Mouse (Mus musculus) CH12.LX (cell line): ENCODE data around the gene Cdnf. TPM values are rescaled to one million over a fixed set of nuclear protein-coding genes. Genes with fewer than 3 reads are reported as not detected.

Experiments used
- DNase-seq: peaks from one replicate; pipeline ENCODE4 v3.0.0-alpha.2; 2013; ENCODE audit errors: extremely low read depth
- H3K27ac ChIP-seq: 2 replicates; pipeline ENCODE4 v1.5.1; 2012; ENCODE audit warnings: low read depth, mild to moderate bottlenecking, control low read depth, moderate library complexity; ENCODE audit not compliant: insufficient read depth
- H3K27me3 ChIP-seq: replicated peaks from 2 replicates; pipeline ENCODE3; 2012; ENCODE audit warnings: inconsistent platforms
- H3K36me3 ChIP-seq, 2 experiments: replicated peaks in 1 of 2; 2 replicates each; pipeline versions ENCODE3 to v1.6.1; 2012; ENCODE audit warnings: inconsistent platforms in 1 of 2, low read length in 1 of 2, mild to moderate bottlenecking in 1 of 2, mixed read lengths in 1 of 2, moderate library complexity in 1 of 2; ENCODE audit not compliant: control insufficient read depth in 1 of 2, insufficient read depth in 1 of 2
- H3K4me1 ChIP-seq, 2 experiments: 2 replicates each; pipeline ENCODE4 v1.6.1; 2012; ENCODE audit warnings: inconsistent platforms in 1 of 2, moderate library complexity in 1 of 2; ENCODE audit not compliant: insufficient read depth in 2 of 2, control insufficient read depth in 1 of 2
- H3K4me2 ChIP-seq: 2 replicates; pipeline ENCODE4 v1.6.1; 2012; ENCODE audit warnings: low read depth, mild to moderate bottlenecking, control low read depth; ENCODE audit not compliant: poor library complexity, insufficient read depth, severe bottlenecking
- H3K4me3 ChIP-seq, 3 experiments: fragments of 150-350 bp in 1 of 3; sonication (generic) in 1 of 3; replicated peaks in 1 of 3; 2 replicates each; pipeline versions ENCODE3 to v1.5.1; 2011 to 2012; ENCODE audit warnings: low read depth in 2 of 3, low read length in 2 of 3, mild to moderate bottlenecking in 2 of 3, moderate library complexity in 2 of 3, control low read depth in 1 of 3, improper control_type of control experiment in 1 of 3, inconsistent platforms in 1 of 3, mixed read lengths in 1 of 3; ENCODE audit not compliant: poor library complexity in 1 of 3
- H3K79me2 ChIP-seq: replicated peaks from 2 replicates; pipeline ENCODE4 v1.6.1; 2012; ENCODE audit warnings: mild to moderate bottlenecking, moderate library complexity; ENCODE audit not compliant: control insufficient read depth, poor library complexity, insufficient read depth, severe bottlenecking; ENCODE audit errors: extremely low read depth
- H3K9ac ChIP-seq: 2 replicates; pipeline ENCODE4 v1.6.1; 2012; ENCODE audit warnings: low read depth, mild to moderate bottlenecking, control low read depth, moderate library complexity; ENCODE audit not compliant: insufficient read depth
- H3K9me3 ChIP-seq: replicated peaks from 2 replicates; pipeline ENCODE3; 2012; ENCODE audit warnings: low read length, inconsistent platforms, mixed read lengths
- BHLHE40 ChIP-seq: IDR thresholded peaks from 2 replicates; pipeline ENCODE4 v1.6.1; 2011; ENCODE audit warnings: mild to moderate bottlenecking, low read depth, low read length, improper control_type of control experiment
- CTCF ChIP-seq, 2 experiments: IDR thresholded peaks in 1 of 2; conservative IDR thresholded peaks in 1 of 2; 2 replicates each; pipeline ENCODE4 v1.5.1; 2011 to 2012; ENCODE audit warnings: low read depth in 2 of 2, low read length in 2 of 2, improper control_type of control experiment in 1 of 2, inconsistent platforms in 1 of 2, mild to moderate bottlenecking in 1 of 2, moderate library complexity in 1 of 2
- ELF1 ChIP-seq: IDR thresholded peaks from 2 replicates; pipeline ENCODE4 v1.6.1; 2014; ENCODE audit warnings: low read depth, mild to moderate bottlenecking, inconsistent platforms, low read length, improper control_type of control experiment
- EP300 ChIP-seq: IDR thresholded peaks from 2 replicates; pipeline ENCODE4 v1.6.1; 2011; ENCODE audit warnings: low read length, improper control_type of control experiment
- ETS1 ChIP-seq: conservative IDR thresholded peaks from 2 replicates; pipeline ENCODE4 v1.6.1; 2012; ENCODE audit warnings: low read depth, mild to moderate bottlenecking, inconsistent platforms, low read length, improper control_type of control experiment, moderate library complexity
- GABPA ChIP-seq: IDR thresholded peaks from 2 replicates; pipeline ENCODE4 v1.6.1; 2012; ENCODE audit warnings: low read depth, low read length, improper control_type of control experiment, inconsistent platforms; ENCODE audit not compliant: insufficient replicate concordance
- HCFC1 ChIP-seq: IDR thresholded peaks from 2 replicates; pipeline ENCODE4 v1.6.1; 2012; ENCODE audit warnings: low read depth, mild to moderate bottlenecking, inconsistent platforms, low read length, improper control_type of control experiment
- IRF4 ChIP-seq: IDR thresholded peaks from 2 replicates; pipeline ENCODE4 v1.6.1; 2014; ENCODE audit warnings: low read depth, mild to moderate bottlenecking, inconsistent platforms, low read length, improper control_type of control experiment
- KAT2A ChIP-seq: IDR thresholded peaks from 2 replicates; pipeline ENCODE4 v1.6.1; 2012; ENCODE audit warnings: low read length, improper control_type of control experiment, inconsistent platforms; ENCODE audit not compliant: insufficient replicate concordance
- MAX ChIP-seq: IDR thresholded peaks from 2 replicates; pipeline ENCODE4 v1.6.1; 2011; ENCODE audit warnings: low read length, improper control_type of control experiment
- MAZ ChIP-seq: IDR thresholded peaks from 2 replicates; pipeline ENCODE4 v1.6.1; 2012; ENCODE audit warnings: low read depth, mild to moderate bottlenecking, inconsistent platforms, low read length, improper control_type of control experiment, moderate library complexity
- MEF2A ChIP-seq: IDR thresholded peaks from 2 replicates; pipeline ENCODE4 v1.6.1; 2014; ENCODE audit warnings: low read depth, mild to moderate bottlenecking, inconsistent platforms, low read length, improper control_type of control experiment, borderline replicate concordance
- MXI1 ChIP-seq: IDR thresholded peaks from 2 replicates; pipeline ENCODE4 v1.6.1; 2011; ENCODE audit warnings: mild to moderate bottlenecking, low read depth, low read length, improper control_type of control experiment
- MYC ChIP-seq: IDR thresholded peaks from 2 replicates; pipeline ENCODE4 v1.6.1; 2011; ENCODE audit warnings: low read depth, mild to moderate bottlenecking, improper control_type of control experiment, low read length
- NELFE ChIP-seq: IDR thresholded peaks from 2 replicates; pipeline ENCODE4 v1.6.1; 2011; ENCODE audit warnings: low read depth, low read length, improper control_type of control experiment
- NRF1 ChIP-seq: IDR thresholded peaks from 2 replicates; pipeline ENCODE4 v1.6.1; 2014; ENCODE audit warnings: low read depth, mild to moderate bottlenecking, inconsistent platforms, low read length, improper control_type of control experiment, moderate library complexity
- POLR2A ChIP-seq: IDR thresholded peaks from 2 replicates; pipeline ENCODE4 v1.6.1; 2011; ENCODE audit warnings: low read depth, mild to moderate bottlenecking, improper control_type of control experiment, low read length
- POLR2AphosphoS2 ChIP-seq: IDR thresholded peaks from 2 replicates; pipeline ENCODE4 v1.6.1; 2011; ENCODE audit warnings: low read depth, low read length, improper control_type of control experiment
- SIN3A ChIP-seq: IDR thresholded peaks from 2 replicates; pipeline ENCODE4 v1.6.1; 2012; ENCODE audit warnings: low read length, improper control_type of control experiment, inconsistent platforms
- SMC3 ChIP-seq: IDR thresholded peaks from 2 replicates; pipeline ENCODE4 v1.6.1; 2011; ENCODE audit warnings: low read depth, low read length, improper control_type of control experiment
- TBP ChIP-seq: conservative IDR thresholded peaks from 2 replicates; pipeline ENCODE4 v1.6.1; 2011; ENCODE audit warnings: low read depth, low read length, improper control_type of control experiment
- TCF12 ChIP-seq: IDR thresholded peaks from 2 replicates; pipeline ENCODE4 v1.6.1; 2014; ENCODE audit warnings: low read depth, mild to moderate bottlenecking, inconsistent platforms, low read length, improper control_type of control experiment
- ZMIZ1 ChIP-seq: IDR thresholded peaks from 2 replicates; pipeline ENCODE4 v1.6.1; 2012; ENCODE audit warnings: low read depth, mild to moderate bottlenecking, inconsistent platforms, low read length, improper control_type of control experiment
- dilution Hi-C: fragments of 300-500 bp; cut with MboI; formaldehyde crosslinking; loops from 2 replicates; pipeline ENCODE4 v1.14.3; 2020; ENCODE audit warnings: low sequenced_read_pairs; ENCODE audit not compliant: extremely low pct_unique_long_range_greater_than_20kb, extremely low pct_ligation_motif_present
- in situ Hi-C: fragments of 300-500 bp; cut with MboI; formaldehyde crosslinking; loops from 3 replicates; pipeline ENCODE4 v1.14.3; 2019; ENCODE audit warnings: low sequenced_read_pairs, low pct_ligation_motif_present, low pct_unique_long_range_greater_than_20kb, mixed read lengths
- polyA plus RNA-seq: library from polyadenylated mRNA; unstranded; fragments of >175 nt; gene quantifications from 2 replicates; pipeline ENCODE4 v1.2.1, GENCODE M21; 2012; ENCODE audit warnings: low read depth; ENCODE audit not compliant: insufficient read length
- total RNA-seq, 2 experiments: library from RNA; depleted of rRNA; stranded (reverse); fragments of 300-350 nt in 1 of 2; fragments of >200 nt in 1 of 2; gene quantifications; 2 replicates each; pipeline ENCODE4 v1.2.3; 2012 to 2014

Gene Cdnf
- total and polyA plus RNA-seq, 3 experiments, result 0.63 to 1.2 (median 0.90) TPM

DNA sequence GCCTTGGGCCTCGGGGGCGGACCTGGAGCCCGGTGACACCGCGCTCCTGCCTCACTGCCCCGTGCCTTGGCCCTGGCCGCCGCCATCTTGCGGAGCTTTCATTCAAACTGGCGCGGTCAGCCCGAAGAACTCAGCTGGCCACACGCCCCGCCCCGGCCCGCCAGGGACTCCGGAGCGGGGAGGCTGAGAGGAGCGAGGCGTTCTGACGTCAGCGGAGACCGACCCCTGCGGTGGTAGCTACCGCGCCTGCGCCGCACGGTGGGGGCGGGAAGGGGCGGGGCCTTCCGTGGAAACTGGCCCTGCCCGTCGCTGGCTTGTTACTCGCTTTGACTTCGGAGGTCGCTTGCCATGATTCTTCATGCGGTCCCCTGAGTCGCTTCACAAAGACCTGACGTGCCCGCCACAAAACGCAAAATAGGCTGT lies 38.0 kb upstream of the Cdnf start, which contains the start of gene Suv39h2:
TSS of gene Suv39h2 (minus strand) at position 171 of the 423 bp plus-strand sequence.
- H3K4me3 ChIP-seq, result peak within 1 kb of the TSS; percentile 71 to 95 (median 86)
- peak within 1 kb of the TSS; percentile 90 for H3K4me2 ChIP-seq
- dilution Hi-C loops, result no loop called here
- DNase-seq, result peak; percentile 94
- no peaks in the 10 kb centered on the region for H3K9me3 ChIP-seq
- TF ChIP-seq CTCF (conservative IDR thresholded peaks at IDR 0.05 in 1 of 2, IDR thresholded peaks at IDR 0.05 in 1 of 2; ENCODE audit: low read depth in 2 of 2, low read length in 2 of 2), result no peak
- TF ChIP-seq NRF1, result peak; percentile 88
- TF ChIP-seq EP300, result no peak
- peak; percentile 56 for TF ChIP-seq HCFC1
- peak; percentile 22; the same call in 1 of the 2 replicates for TF ChIP-seq MEF2A
- TF ChIP-seq IRF4, result peak; percentile 6; the same call in 1 of the 2 replicates
- peak; percentile 79 for TF ChIP-seq MXI1
- TF ChIP-seq SIN3A, result peak; percentile 93
- TF ChIP-seq ETS1, result peak; percentile 45; the same call in 1 of the 2 replicates
- TF ChIP-seq TBP, result peak; percentile 62; the same call in 1 of the 2 replicates
- peak; percentile 66; the same call in 1 of the 2 replicates for TF ChIP-seq ELF1
- TF ChIP-seq MAZ, result peak; percentile 82
- TF ChIP-seq POLR2AphosphoS2, result peak; percentile 74; the same call in 1 of the 2 replicates
- TF ChIP-seq MAX, result peak; percentile 67; the same call in 1 of the 2 replicates
- TF ChIP-seq KAT2A, result 0 out of 2 replicates have a peak, but pooled peaks have one; percentile 6
- TF ChIP-seq SMC3, result no peak
- no peak for TF ChIP-seq BHLHE40
- peak; percentile 84 for TF ChIP-seq ZMIZ1
- TF ChIP-seq GABPA, result no peak
- TF ChIP-seq TCF12, result peak; percentile 89
- peak; percentile 92 for TF ChIP-seq NELFE
- TF ChIP-seq POLR2A, result peak; percentile 94
- no peak for TF ChIP-seq MYC
- peaks cover 15% of the 10 kb centered on the region for H3K79me2 ChIP-seq
- peaks cover 6 to 44% of the 10 kb centered on the region in 2 experiments; a peak in 3 of 4 replicates for H3K4me1 ChIP-seq
- H3K27ac ChIP-seq, result peak within 1 kb of the TSS; percentile 65
- peak within 1 kb of the TSS; percentile 71 for H3K9ac ChIP-seq
- peaks cover 4 to 16% of the 10 kb centered on the region in 2 experiments for H3K36me3 ChIP-seq
- in situ Hi-C loops, result no loop called here
- no peaks in the 10 kb centered on the region for H3K27me3 ChIP-seq
